Mouse (Mus musculus) cerebellum, adult 18-20 months (tissue): ENCODE data around the gene Rnf8.

Experiments used
- DNase-seq, 2 experiments: peaks; one replicate each; pipeline ENCODE4 v3.0.0; 2021

Rnf8 gene

GRCm38 (mm10) chr17:29627285-29627684, 12.7 kb downstream of the Rnf8 start:
- no peak for DNase-seq

DNA sequence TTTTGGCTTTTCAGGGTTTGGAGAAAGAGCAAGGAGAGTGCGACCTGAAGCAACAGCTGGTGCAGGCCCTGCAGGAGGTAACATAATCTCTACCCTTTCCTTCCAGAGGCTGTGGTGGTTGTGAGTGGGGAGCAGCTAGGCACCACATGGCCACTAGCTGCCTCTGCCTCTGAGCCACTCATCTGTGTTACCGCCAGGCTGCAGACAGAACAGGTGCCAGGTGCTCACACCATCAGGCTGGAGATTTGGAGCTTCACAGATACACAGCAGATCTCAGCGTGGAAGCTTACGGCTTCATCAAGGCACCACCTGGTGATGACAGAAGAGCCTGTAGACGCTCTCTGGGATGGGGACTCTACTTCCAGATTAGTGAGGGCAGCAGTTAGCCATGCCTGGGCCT, 14.4 kb downstream of the Rnf8 start:
- DNase-seq: peak; percentile 50 to 67

- DNase-seq: no peak
These were observed 15.0 kb downstream of the Rnf8 start for GRCm38 (mm10) chr17:29629620-29630019.

- no peak for DNase-seq
These were observed 17.7 kb downstream of the Rnf8 start for GRCm38 (mm10) chr17:29632312-29632711.

DNA sequence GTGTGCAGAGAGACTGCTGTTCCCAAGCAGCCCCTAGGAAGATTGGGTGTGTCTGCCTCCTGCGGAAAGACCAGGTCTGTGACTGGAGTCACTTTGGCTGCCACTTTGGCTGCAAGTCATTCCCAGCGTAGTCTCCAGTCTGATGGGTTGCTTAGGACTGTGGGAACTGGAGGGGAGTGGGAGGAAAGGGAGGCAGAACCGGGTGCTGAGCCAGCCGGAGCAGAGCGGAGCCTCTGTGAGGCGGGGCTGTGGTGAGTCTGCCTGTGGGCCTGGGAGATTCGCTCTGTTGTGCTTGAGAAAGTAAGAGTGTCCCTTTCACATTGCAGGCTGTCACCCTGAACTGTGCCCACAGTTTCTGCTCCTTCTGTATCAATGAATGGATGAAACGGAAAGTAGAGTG, 20.9 kb downstream of the Rnf8 start:
- no peak for DNase-seq

- peak; percentile 65 to 72 for DNase-seq
These were observed 21.5 kb downstream of the Rnf8 start for GRCm38 (mm10) chr17:29636118-29636517.

DNA sequence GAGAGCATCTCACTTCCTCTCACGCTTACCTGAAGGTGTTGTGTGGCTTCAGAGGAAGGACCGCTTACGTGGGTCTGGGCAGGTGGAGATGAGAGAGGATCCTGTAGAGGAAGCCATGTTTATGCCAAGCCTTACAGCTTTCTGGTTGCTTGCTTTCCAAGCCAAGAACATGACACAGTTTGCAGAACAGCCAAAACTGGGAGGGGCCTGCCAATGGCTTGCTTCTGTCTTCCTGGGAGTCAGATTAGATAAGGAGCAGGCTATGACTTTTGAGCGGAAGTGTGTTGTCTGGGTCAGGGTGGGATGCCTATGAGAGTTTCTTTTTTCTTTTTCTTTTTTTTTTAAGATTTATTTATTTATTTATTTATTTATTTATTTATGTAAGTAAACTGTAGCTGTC, 22.8 kb downstream of the Rnf8 start:
- DNase-seq: peak in 1 of 2 experiments; percentile 25

- DNase-seq: no peak
These were observed 23.3 kb downstream of the Rnf8 start for GRCm38 (mm10) chr17:29637895-29638294.

DNA sequence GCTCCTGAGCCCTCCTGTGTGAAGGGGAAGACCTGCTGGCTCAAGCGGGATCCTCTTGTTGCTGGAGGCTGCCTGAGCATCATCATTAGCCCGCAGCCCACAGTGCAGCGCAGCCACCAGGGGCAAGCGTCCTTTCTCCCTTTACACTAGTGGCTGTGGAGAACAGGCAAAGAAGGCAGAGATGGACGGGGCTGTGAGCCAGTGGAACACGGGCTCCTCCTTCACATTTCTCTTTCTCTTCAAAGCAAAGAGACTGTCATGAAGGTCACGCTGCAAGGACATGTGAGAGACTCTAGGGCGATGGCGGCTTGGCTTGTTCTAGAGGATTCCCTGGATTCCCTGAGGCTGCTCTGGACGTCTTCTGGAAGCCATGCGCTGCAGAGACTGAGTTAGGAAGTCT, 26.4 kb downstream of the Rnf8 start:
- DNase-seq: no peak

DNA sequence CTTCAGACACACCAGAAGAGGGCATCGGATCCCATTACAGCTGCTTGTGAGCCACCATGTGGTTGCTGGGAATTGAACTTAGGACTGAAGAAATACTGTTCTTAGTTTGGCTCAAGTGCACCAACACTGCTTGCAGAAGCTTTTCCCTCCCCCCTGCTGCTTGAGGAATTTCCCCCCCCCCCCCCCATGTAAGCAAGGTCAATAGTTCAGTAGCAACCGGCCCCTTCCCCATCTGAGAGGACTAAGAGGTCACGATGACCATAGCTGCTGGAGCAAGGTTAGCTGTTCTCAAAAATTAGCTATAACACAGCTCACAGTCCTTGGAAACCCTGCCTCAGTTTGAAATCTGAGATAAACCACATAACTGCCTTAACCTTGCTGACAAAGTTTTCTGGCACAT, 27.6 kb downstream of the Rnf8 start:
- DNase-seq: no peak

- DNase-seq: no peak
These were observed 43.7 kb downstream of the Rnf8 start for GRCm38 (mm10) chr17:29658249-29658648.

DNA sequence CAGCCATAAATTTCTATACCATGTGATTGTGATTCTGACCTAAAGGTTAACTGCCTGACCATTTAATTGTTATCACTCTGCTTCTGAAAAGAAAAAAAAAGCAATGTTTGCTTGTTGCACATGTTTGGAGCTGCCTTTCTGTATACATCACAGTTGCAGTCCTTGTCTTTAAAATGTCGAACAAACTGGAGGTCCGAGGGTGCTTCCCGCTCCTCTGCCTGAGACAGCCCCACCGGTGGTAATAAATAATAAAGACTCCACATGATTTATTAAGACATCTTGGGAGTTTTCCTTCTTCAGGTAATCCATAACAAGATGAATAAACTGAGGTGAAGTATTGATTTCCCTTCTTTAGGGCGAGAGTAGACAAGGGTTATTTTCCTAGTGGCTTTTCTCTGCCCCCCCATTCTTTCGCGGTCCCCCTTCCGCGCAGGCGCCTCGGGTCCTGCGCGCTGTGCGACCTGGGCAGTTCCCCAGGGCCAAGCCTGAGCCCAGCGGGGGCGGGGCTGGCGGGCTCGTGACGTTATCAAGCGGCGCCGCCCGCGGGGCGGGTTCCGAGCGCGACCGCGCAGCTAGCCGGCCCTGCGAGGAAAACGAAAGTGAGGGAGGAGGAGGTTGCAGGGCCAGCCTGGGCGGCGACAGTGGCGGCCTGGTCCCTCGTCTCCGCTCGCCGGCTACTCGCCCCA, 45.6 kb downstream of the Rnf8 start, which contains the start of gene Cmtr1:
Gene Cmtr1 (plus strand): TSS at position 520 of the 686 bp plus-strand sequence.
- peak; percentile 94 to 99 for DNase-seq

- DNase-seq: no peak
These were observed 46.3 kb downstream of the Rnf8 start for GRCm38 (mm10) chr17:29660762-29661391.

- peak; percentile 45 to 46 for DNase-seq
These were observed 47.6 kb downstream of the Rnf8 start for GRCm38 (mm10) chr17:29662145-29662544.

DNA sequence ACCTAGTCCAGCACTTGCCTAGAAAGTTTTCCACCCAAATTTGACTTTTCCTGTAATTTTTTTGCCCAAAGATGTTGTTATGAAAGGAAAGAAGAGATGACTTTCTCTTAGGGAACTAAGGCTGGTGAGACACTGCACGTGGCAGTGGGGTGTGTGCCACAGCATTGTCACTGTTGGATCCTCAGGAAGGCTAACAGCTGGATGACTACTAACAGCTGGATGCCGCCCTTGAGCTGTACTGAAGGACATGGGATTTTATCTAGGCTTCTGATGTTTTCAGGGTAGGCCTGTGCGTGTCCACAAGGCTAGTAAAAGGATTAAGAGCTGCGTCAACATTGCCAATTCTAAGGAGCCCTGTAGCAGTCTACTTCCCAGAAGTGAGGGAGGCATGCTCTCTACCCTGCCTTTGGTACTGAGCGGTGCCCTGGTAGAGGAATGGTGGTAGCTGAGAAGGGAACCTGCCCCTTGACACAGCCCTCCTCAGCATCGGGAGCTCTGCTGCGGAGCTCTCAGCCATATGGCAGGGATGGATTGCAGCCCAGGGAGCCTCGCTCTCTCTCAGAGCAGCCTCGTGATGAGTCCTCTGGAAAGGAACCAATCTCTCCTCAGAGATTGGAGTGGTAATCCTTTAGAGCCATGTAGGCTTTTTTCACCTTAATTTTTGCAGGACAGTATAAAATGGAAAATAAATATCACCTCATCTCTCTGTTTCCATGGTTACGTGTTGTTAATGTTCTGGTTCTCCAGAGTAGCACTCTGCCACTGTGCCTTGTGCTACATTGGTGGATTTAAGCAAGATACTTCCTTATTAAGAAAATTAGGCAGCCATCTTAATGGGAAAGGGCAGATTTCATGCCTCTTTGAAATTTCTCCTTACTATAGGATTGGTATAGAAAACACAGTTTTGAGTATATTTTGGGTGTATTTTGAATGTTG, 53.7 kb downstream of the Rnf8 start:
- DNase-seq: peak; percentile 86 to 92

DNA sequence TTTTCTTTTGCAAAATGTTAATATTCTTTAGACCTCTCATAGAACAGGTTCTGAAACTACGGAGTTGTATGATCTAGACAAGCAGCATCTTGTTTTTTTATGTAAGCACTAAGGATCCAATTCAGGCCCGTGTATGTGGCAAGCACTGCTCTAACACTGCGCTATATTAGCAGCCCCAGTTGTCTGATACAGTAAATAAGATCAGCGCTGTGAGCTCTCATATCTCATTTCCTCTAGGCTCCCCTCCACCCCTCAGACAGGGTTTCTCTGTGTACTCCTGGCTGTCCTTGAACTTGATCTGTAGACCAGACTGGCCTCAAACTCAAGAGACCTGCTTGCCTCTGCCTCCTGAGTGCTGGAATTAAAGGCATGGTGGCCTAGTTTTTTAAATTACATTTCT, 54.4 kb downstream of the Rnf8 start:
- no peak for DNase-seq

DNA sequence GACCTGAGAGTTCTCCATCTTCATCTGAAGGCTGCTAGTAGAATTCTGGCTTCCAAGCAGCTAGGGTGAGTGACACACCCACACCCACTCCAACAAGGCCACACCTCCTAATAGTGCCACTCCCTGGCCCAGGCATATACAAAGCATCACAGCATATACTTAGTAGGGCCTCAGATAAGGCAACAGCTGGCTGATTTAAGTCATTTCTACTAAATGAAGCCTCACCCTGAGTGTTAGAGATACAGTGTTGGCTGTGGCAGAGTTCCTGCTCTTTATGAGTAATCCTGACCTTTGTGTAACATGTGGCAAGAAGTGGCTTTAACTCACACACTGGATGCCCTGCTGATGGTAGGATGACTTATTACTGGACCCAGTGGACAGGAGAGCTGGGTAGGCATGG, 55.3 kb downstream of the Rnf8 start:
- DNase-seq: no peak

GRCm38 (mm10) chr17:29671021-29671420, 56.4 kb downstream of the Rnf8 start:
- DNase-seq: peak in 1 of 2 experiments; percentile 24

DNA sequence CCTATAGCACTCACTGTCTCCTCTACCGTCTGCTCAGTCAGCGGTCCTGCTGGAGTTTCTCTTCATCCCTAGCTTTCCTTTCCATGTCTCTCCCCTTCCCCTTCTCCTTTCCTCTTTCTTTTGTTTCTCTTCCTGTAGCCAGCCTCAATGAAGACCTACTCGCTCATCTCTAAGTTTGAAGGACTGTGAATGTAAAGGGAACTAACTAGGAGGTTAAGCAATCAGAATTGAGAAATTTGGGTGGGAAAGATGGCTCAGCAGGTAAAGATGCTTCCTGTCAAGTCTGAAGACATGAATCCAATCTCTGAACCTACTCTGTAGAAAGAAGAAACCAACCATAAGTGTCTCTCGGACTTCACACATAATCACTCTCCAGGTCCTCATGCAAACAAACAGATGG, 58.7 kb downstream of the Rnf8 start:
- DNase-seq: no peak

- no peak for DNase-seq
These were observed 63.9 kb downstream of the Rnf8 start for GRCm38 (mm10) chr17:29678526-29678925.

- DNase-seq: no peak
These were observed 64.6 kb downstream of the Rnf8 start for GRCm38 (mm10) chr17:29679038-29679767.

DNA sequence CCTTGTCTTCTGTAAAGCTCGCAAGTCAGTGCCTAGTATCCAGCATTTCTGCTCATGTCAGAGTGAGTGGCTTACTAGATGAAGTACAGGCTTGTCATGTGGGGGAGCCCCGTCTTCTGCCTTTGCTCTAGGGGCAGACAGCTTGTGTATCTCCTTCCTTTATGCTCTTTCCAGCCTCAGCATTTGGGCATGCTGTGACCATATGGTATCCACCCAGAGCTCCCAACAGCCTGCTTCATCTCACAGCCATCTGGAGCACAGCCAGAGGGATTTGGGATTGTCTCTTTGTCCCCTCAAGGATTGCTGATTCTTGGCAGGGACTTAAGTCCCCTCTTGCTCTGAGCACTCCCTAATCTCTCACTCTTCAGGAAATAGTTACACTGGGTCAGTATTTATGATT, 65.6 kb downstream of the Rnf8 start:
- DNase-seq: peak; percentile 98

DNA sequence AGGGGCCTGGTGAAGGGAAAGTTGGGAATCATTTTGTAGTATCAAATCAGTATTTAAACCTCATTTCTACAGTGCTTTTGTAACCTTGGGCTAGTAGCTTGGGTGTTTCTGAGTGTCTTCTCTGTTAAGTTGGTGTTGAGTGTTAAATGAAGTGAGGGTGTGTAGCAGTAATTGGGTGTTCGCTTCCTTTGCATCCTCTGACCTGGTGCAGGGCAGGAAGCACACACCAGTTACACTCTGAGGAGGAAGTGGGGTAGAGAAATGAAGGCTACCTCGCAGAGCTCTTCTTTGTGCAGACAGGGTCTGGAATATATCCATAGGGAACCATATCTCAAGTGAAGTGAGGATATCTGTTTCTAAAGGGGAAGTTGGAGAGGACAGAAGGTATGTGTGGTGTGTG, 66.3 kb downstream of the Rnf8 start:
- DNase-seq: no peak
